Mouse (Mus musculus) MEL (cell line): Measurements from ENCODE around the gene BC035044. TPM values are rescaled to one million over a fixed set of nuclear protein-coding genes. Genes with fewer than 3 reads are reported as not detected.

Experiments
- DNase-seq: peaks from one replicate; pipeline ENCODE4 v3.0.0; 2011; ENCODE audit warnings: low read depth, low spot score
- H3K27ac ChIP-seq: 2 replicates; pipeline ENCODE4 v1.5.1; 2012; ENCODE audit warnings: low read depth, mild to moderate bottlenecking, control low read depth, low read length, moderate library complexity; ENCODE audit not compliant: control insufficient read depth
- H3K27me3 ChIP-seq, 2 experiments: fragments of 150-350 bp in 1 of 2; sonication (generic) in 1 of 2; 2 replicates each; pipeline ENCODE4 v1.6.1; 2012; ENCODE audit warnings: low read length in 2 of 2, mild to moderate bottlenecking in 2 of 2, improper control_type of control experiment in 1 of 2, moderate library complexity in 1 of 2; ENCODE audit not compliant: insufficient read depth in 2 of 2, control insufficient read depth in 1 of 2
- H3K36me3 ChIP-seq, 2 experiments: 2 replicates each; pipeline ENCODE4 v1.6.1; 2012 to 2014; ENCODE audit warnings: low read length in 2 of 2, improper control_type of control experiment in 1 of 2, inconsistent platforms in 1 of 2, mild to moderate bottlenecking in 1 of 2; ENCODE audit not compliant: insufficient read depth in 2 of 2, control insufficient read depth in 1 of 2
- H3K4me1 ChIP-seq, 2 experiments: fragments of 150-350 bp in 1 of 2; sonication (generic) in 1 of 2; 2 replicates each; pipeline ENCODE4 v1.6.1; 2012; ENCODE audit warnings: low read length in 2 of 2, improper control_type of control experiment in 1 of 2, mild to moderate bottlenecking in 1 of 2; ENCODE audit not compliant: insufficient read depth in 2 of 2, control insufficient read depth in 1 of 2
- H3K4me3 ChIP-seq, 2 experiments: fragments of 150-350 bp in 1 of 2; sonication (generic) in 1 of 2; 2 replicates each; pipeline ENCODE4 v1.5.1; 2012; ENCODE audit warnings: low read depth in 2 of 2, low read length in 2 of 2, mild to moderate bottlenecking in 2 of 2, moderate library complexity in 2 of 2, control low read depth in 1 of 2, improper control_type of control experiment in 1 of 2; ENCODE audit not compliant: control insufficient read depth in 1 of 2, insufficient read depth in 1 of 2
- H3K79me2 ChIP-seq: 2 replicates; pipeline ENCODE4 v1.6.1; 2012; ENCODE audit warnings: mild to moderate bottlenecking, low read length, moderate library complexity; ENCODE audit not compliant: control insufficient read depth, poor library complexity, insufficient read depth
- H3K9ac ChIP-seq: 2 replicates; pipeline ENCODE4 v1.6.1; 2012; ENCODE audit warnings: low read depth, mild to moderate bottlenecking, control low read depth, low read length, moderate library complexity; ENCODE audit not compliant: control insufficient read depth, poor library complexity, severe bottlenecking
- H3K9me3 ChIP-seq: fragments of 150-350 bp; sonication (generic); replicated peaks from 2 replicates; pipeline ENCODE4 v1.6.1; 2012; ENCODE audit warnings: mild to moderate bottlenecking, low read length, improper control_type of control experiment, moderate library complexity; ENCODE audit not compliant: insufficient read depth
- BHLHE40 ChIP-seq: IDR thresholded peaks from 2 replicates; pipeline ENCODE4 v1.6.1; 2012; ENCODE audit warnings: low read depth, mild to moderate bottlenecking, inconsistent platforms, low read length, improper control_type of control experiment, borderline replicate concordance
- CTCF ChIP-seq, 3 experiments: IDR thresholded peaks in 2 of 3; conservative IDR thresholded peaks in 1 of 3; 2 replicates each; pipeline ENCODE4 v1.5.1; 2011 to 2012; ENCODE audit warnings: low read length in 3 of 3, low read depth in 2 of 3, mild to moderate bottlenecking in 2 of 3, improper control_type of control experiment in 1 of 3, inconsistent platforms in 1 of 3, mixed read lengths in 1 of 3, moderate library complexity in 1 of 3; ENCODE audit not compliant: control insufficient read depth in 1 of 3, insufficient read depth in 1 of 3, poor library complexity in 1 of 3, severe bottlenecking in 1 of 3
- ELF1 ChIP-seq: IDR thresholded peaks from 2 replicates; pipeline ENCODE4 v1.6.1; 2014; ENCODE audit warnings: low read depth, mild to moderate bottlenecking, inconsistent platforms, low read length, improper control_type of control experiment, moderate library complexity
- EP300 ChIP-seq, 2 experiments: IDR thresholded peaks; 2 replicates each; pipeline ENCODE4 v1.6.1; 2011; ENCODE audit warnings: improper control_type of control experiment in 2 of 2, low read length in 2 of 2, low read depth in 1 of 2, mild to moderate bottlenecking in 1 of 2
- ETS1 ChIP-seq: IDR thresholded peaks from 2 replicates; pipeline ENCODE4 v1.6.1; 2012; ENCODE audit warnings: low read depth, mild to moderate bottlenecking, inconsistent platforms, low read length, improper control_type of control experiment, moderate library complexity
- GATA1 ChIP-seq: IDR thresholded peaks from 2 replicates; pipeline ENCODE4 v1.6.1; 2011; ENCODE audit warnings: low read depth, low read length, improper control_type of control experiment
- MAZ ChIP-seq: IDR thresholded peaks from 2 replicates; pipeline ENCODE4 v1.6.1; 2012; ENCODE audit warnings: low read depth, mild to moderate bottlenecking, inconsistent platforms, low read length, improper control_type of control experiment
- MEF2A ChIP-seq: IDR thresholded peaks from 2 replicates; pipeline ENCODE4 v1.6.1; 2014; ENCODE audit warnings: low read depth, mild to moderate bottlenecking, inconsistent platforms, low read length, improper control_type of control experiment; ENCODE audit not compliant: poor library complexity, insufficient replicate concordance, severe bottlenecking; ENCODE audit errors: extremely low read depth
- MXI1 ChIP-seq: IDR thresholded peaks from 2 replicates; pipeline ENCODE4 v1.6.1; 2011; ENCODE audit warnings: mild to moderate bottlenecking, low read depth, low read length, improper control_type of control experiment
- MYB ChIP-seq: IDR thresholded peaks from 2 replicates; pipeline ENCODE4 v1.6.1; 2011; ENCODE audit warnings: mild to moderate bottlenecking, low read depth, low read length, improper control_type of control experiment
- MYC ChIP-seq: IDR thresholded peaks from 2 replicates; pipeline ENCODE4 v1.6.1; 2011; ENCODE audit warnings: low read depth, mild to moderate bottlenecking, low read length, improper control_type of control experiment, moderate library complexity
- NELFE ChIP-seq: IDR thresholded peaks from 2 replicates; pipeline ENCODE4 v1.6.1; 2011; ENCODE audit warnings: low read depth, low read length, improper control_type of control experiment
- POLR2A ChIP-seq, 2 experiments: IDR thresholded peaks; 2 replicates each; pipeline ENCODE4 v1.6.1; 2011 to 2012; ENCODE audit warnings: low read length in 2 of 2, mild to moderate bottlenecking in 2 of 2, control low read depth in 1 of 2, improper control_type of control experiment in 1 of 2, low read depth in 1 of 2, moderate library complexity in 1 of 2; ENCODE audit not compliant: control insufficient read depth in 1 of 2, insufficient read depth in 1 of 2, poor library complexity in 1 of 2
- RCOR1 ChIP-seq: IDR thresholded peaks from 2 replicates; pipeline ENCODE4 v1.6.1; 2012; ENCODE audit warnings: low read depth, mild to moderate bottlenecking, inconsistent platforms, low read length, improper control_type of control experiment
- SIN3A ChIP-seq: IDR thresholded peaks from 2 replicates; pipeline ENCODE4 v1.6.1; 2012; ENCODE audit warnings: low read length, improper control_type of control experiment, inconsistent platforms
- SMC3 ChIP-seq: IDR thresholded peaks from 2 replicates; pipeline ENCODE4 v1.6.1; 2011; ENCODE audit warnings: low read depth, low read length, improper control_type of control experiment
- TCF12 ChIP-seq: IDR thresholded peaks from 2 replicates; pipeline ENCODE4 v1.6.1; 2014; ENCODE audit warnings: low read depth, mild to moderate bottlenecking, inconsistent platforms, low read length, improper control_type of control experiment, moderate library complexity
- UBTF ChIP-seq: IDR thresholded peaks from 2 replicates; pipeline ENCODE4 v1.6.1; 2012; ENCODE audit warnings: low read depth, mild to moderate bottlenecking, inconsistent platforms, low read length, improper control_type of control experiment, moderate library complexity, borderline replicate concordance; ENCODE audit not compliant: insufficient read depth
- USF2 ChIP-seq, 2 experiments: IDR thresholded peaks; 2 replicates each; pipeline ENCODE4 v1.6.1; 2011 to 2012; ENCODE audit warnings: improper control_type of control experiment in 2 of 2, low read length in 2 of 2, borderline replicate concordance in 1 of 2, inconsistent platforms in 1 of 2, low read depth in 1 of 2, mild to moderate bottlenecking in 1 of 2; ENCODE audit not compliant: insufficient read depth in 1 of 2
- ZC3H11A ChIP-seq: IDR thresholded peaks from 2 replicates; pipeline ENCODE4 v1.6.1; 2012; ENCODE audit warnings: low read depth, mild to moderate bottlenecking, inconsistent platforms, low read length, improper control_type of control experiment
- ZKSCAN1 ChIP-seq: IDR thresholded peaks from 2 replicates; pipeline ENCODE4 v1.6.1; 2012; ENCODE audit warnings: low read depth, mild to moderate bottlenecking, inconsistent platforms, low read length, improper control_type of control experiment, moderate library complexity
- ZMIZ1 ChIP-seq: IDR thresholded peaks from 2 replicates; pipeline ENCODE4 v1.6.1; 2012; ENCODE audit warnings: low read depth, mild to moderate bottlenecking, inconsistent platforms, low read length, improper control_type of control experiment, moderate library complexity
- ZNF384 ChIP-seq: IDR thresholded peaks from 2 replicates; pipeline ENCODE4 v1.6.1; 2012; ENCODE audit warnings: low read depth, mild to moderate bottlenecking, inconsistent platforms, low read length, improper control_type of control experiment
- polyA plus RNA-seq, 2 experiments: library from polyadenylated mRNA; stranded (reverse) in 1 of 2; unstranded in 1 of 2; fragments of >175 nt in 1 of 2; fragments of >200 nt in 1 of 2; gene quantifications; 2 replicates each; pipeline versions ENCODE4 v1.2.1 to v1.2.4; 2012; ENCODE audit warnings: low replicate concordance in 2 of 2, low read depth in 1 of 2; ENCODE audit not compliant: insufficient read length in 2 of 2, insufficient read depth in 1 of 2, missing spikeins in 1 of 2
- total RNA-seq: library from RNA; depleted of rRNA; stranded (reverse); fragments of 300-350 nt; gene quantifications from 2 replicates; pipeline ENCODE4 v1.2.3, GENCODE M21; 2012

BC035044 gene
- total and polyA plus RNA-seq, 3 experiments = not detected

GRCm38 (mm10) chr6:128868861-128869260 lies 22.1 kb downstream of the BC035044 start:
- TF ChIP-seq ZKSCAN1 (no peak), BHLHE40 (no peak), POLR2A (IDR thresholded peaks at IDR 0.05; ENCODE audit: control insufficient read depth in 1 of 2, insufficient read depth in 1 of 2, low read depth in 1 of 2, low read length in 2 of 2, poor library complexity in 1 of 2) (no peak), ZNF384 (no peak), GATA1 (no peak), MYB (no peak), ELF1 (no peak), CTCF (IDR thresholded peaks at IDR 0.05 in 2 of 3, conservative IDR thresholded peaks at IDR 0.05 in 1 of 3; ENCODE audit: control insufficient read depth in 1 of 3, insufficient read depth in 1 of 3, low read depth in 2 of 3, low read length in 3 of 3, poor library complexity in 1 of 3, severe bottlenecking in 1 of 3) (no peak), EP300 (IDR thresholded peaks at IDR 0.05; ENCODE audit: low read depth in 1 of 2, low read length in 2 of 2) (no peak), MEF2A (no peak), SMC3 (no peak), SIN3A (no peak), MYC (no peak), TCF12 (no peak)
- no peaks in the 10 kb centered on the region for H3K4me1 ChIP-seq
- DNase-seq = no peak
- no peak overlapping the region for H3K27ac ChIP-seq
- H3K27me3 ChIP-seq = no peaks in the 10 kb centered on the region
- no peaks in the 10 kb centered on the region for H3K36me3 ChIP-seq
- no peaks in the 10 kb centered on the region for H3K9me3 ChIP-seq
- no peak overlapping the region for H3K9ac ChIP-seq
- H3K79me2 ChIP-seq = no peaks in the 10 kb centered on the region
- H3K4me3 ChIP-seq = no peak overlapping the region

DNA sequence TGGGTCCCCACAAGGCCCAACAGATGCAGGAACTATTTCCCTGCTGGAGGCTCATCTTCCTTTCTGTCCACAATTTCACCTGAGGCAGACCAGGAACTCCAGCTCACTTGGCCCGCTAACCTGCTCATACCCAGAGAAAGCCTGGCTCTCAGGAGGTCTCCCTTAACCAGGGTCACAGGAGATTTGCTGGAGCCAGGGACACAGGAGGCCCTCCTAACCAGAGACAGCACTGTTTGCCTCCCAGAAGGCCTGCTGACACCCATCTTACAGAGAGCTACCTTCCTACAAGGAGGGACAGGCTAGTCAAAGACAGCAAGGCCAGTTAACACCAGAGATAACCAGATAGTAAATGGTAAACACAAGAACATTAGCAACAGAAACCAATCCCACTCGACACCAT lies 33.0 kb downstream of the BC035044 start:
- peaks cover 0 to 5% of the 10 kb centered on the region in 2 experiments; a peak in 2 of 4 replicates for H3K4me1 ChIP-seq
- no peaks in the 10 kb centered on the region for H3K79me2 ChIP-seq
- no peak for DNase-seq
- H3K4me3 ChIP-seq = no peak overlapping the region
- TF ChIP-seq POLR2A (IDR thresholded peaks at IDR 0.05; ENCODE audit: control insufficient read depth in 1 of 2, insufficient read depth in 1 of 2, low read depth in 1 of 2, low read length in 2 of 2, poor library complexity in 1 of 2) = no peak
- TF ChIP-seq MYB = no peak
- TF ChIP-seq MAZ = no peak
- no peak for TF ChIP-seq USF2 (IDR thresholded peaks at IDR 0.05; ENCODE audit: borderline replicate concordance in 1 of 2, insufficient read depth in 1 of 2, low read depth in 1 of 2, low read length in 2 of 2)
- no peak for TF ChIP-seq ELF1
- no peak for TF ChIP-seq ETS1
- TF ChIP-seq GATA1 = no peak
- TF ChIP-seq ZC3H11A = no peak
- no peak for TF ChIP-seq ZMIZ1
- no peak for TF ChIP-seq SMC3
- TF ChIP-seq UBTF = no peak
- no peak for TF ChIP-seq BHLHE40
- TF ChIP-seq RCOR1 = no peak
- no peak for TF ChIP-seq NELFE
- no peak for TF ChIP-seq MXI1
- H3K27me3 ChIP-seq = no peaks in the 10 kb centered on the region
- H3K36me3 ChIP-seq = peaks cover 0 to 7% of the 10 kb centered on the region in 2 experiments; a peak in 2 of 4 replicates
- H3K9me3 ChIP-seq = no peaks in the 10 kb centered on the region
- no peak overlapping the region for H3K9ac ChIP-seq
- H3K27ac ChIP-seq = no peak overlapping the region
